Comparison of ENCODE assay signal across 9 mouse cellular contexts in the genomic region with DNA sequence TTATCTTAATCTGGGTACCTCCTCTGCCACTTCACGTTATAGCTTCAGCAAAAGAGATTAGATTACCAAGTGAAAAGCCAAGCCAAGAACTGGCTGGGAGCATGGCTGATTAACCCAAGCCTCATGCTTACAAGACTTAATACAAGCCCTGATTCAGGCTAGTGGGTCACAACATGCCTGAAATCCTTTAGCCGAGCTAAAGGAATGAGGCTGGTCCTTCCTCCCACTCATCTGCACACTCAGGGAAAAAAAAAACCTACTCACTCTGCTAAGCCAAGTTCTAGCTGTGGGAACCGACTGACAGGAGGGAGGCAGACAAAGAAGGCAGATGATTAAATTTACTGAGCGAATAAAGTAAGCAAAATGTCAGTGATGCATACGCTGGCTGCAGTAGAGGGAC.
DNase-seq lines count a peak whose midpoint lies in the region; ATAC-seq lines count a peak whose summit lies in the region.
"Had no signal": no experiment of that assay in that cellular context is flagged by ENCODE, and none has a peak within 500 bp of the region (broad histone marks: within the 10 kb centered on the region; RNA-seq: fewer than 3 reads in every experiment).

No protein-coding gene starts in this region.

- H3K9ac ChIP-seq in hindbrain, embryonic 13.5 days, result no peak overlapping the region
- no peak overlapping the region for H3K9ac ChIP-seq in hindbrain, embryonic 12.5 days
- no peak overlapping the region for H3K9ac ChIP-seq in lung, embryonic 16.5 days (ENCODE audit: low read length)
- no peak overlapping the region for H3K9ac ChIP-seq in embryonic facial prominence, embryonic 15.5 days

- 39% methylated on average over 5 of the region's 5 CpGs for WGBS in hindbrain, embryonic 13.5 days
- 58% methylated on average over 5 of the region's 5 CpGs for WGBS in hindbrain, embryonic 12.5 days
- 18% methylated on average over 5 of the region's 5 CpGs for WGBS in lung, embryonic 16.5 days
- WGBS in embryonic facial prominence, embryonic 15.5 days, result 39% methylated on average over 5 of the region's 5 CpGs

- H3K4me3 ChIP-seq in hindbrain, embryonic 13.5 days, result no peak overlapping the region
- H3K4me3 ChIP-seq in hindbrain, embryonic 12.5 days, result no peak overlapping the region
- H3K4me3 ChIP-seq in lung, embryonic 16.5 days (ENCODE audit: low read length), result no peak overlapping the region
- no peak overlapping the region for H3K4me3 ChIP-seq in embryonic facial prominence, embryonic 15.5 days (replicated peaks)

- H3K36me3 ChIP-seq in hindbrain, embryonic 13.5 days, result no peaks in the 10 kb centered on the region
- no peaks in the 10 kb centered on the region for H3K36me3 ChIP-seq in hindbrain, embryonic 12.5 days
- H3K36me3 ChIP-seq in lung, embryonic 16.5 days (ENCODE audit: control insufficient read depth, insufficient read depth, low read length), result peaks cover 3% of the 10 kb centered on the region; the same call in 1 of the 2 replicates
- H3K36me3 ChIP-seq in embryonic facial prominence, embryonic 15.5 days, result 0 out of 2 replicates have a peak, but pooled peaks cover 5% of the 10 kb centered on the region

- no peak overlapping the region for H3K4me2 ChIP-seq in hindbrain, embryonic 13.5 days
- no peak overlapping the region for H3K4me2 ChIP-seq in hindbrain, embryonic 12.5 days (replicated peaks)
- no peak overlapping the region for H3K4me2 ChIP-seq in lung, embryonic 16.5 days (ENCODE audit: low read depth, low read length)
- no peak overlapping the region for H3K4me2 ChIP-seq in embryonic facial prominence, embryonic 15.5 days (replicated peaks)

- H3K27me3 ChIP-seq in hindbrain, embryonic 13.5 days, result no peaks in the 10 kb centered on the region
- no peaks in the 10 kb centered on the region for H3K27me3 ChIP-seq in hindbrain, embryonic 12.5 days
- no peaks in the 10 kb centered on the region for H3K27me3 ChIP-seq in lung, embryonic 16.5 days (ENCODE audit: control insufficient read depth, insufficient read depth, low read depth, low read length)
- no peaks in the 10 kb centered on the region for H3K27me3 ChIP-seq in embryonic facial prominence, embryonic 15.5 days

- no peak for DNase-seq in lung, adult 18-20 months
- peak; percentile 69 for DNase-seq in retina, postnatal 1 day
- DNase-seq in thymus, adult 18-20 months, result no peak
- DNase-seq: kidney, postnatal 10 days had no signal

- no peaks in the 10 kb centered on the region for H3K9me3 ChIP-seq in hindbrain, embryonic 13.5 days
- no peaks in the 10 kb centered on the region for H3K9me3 ChIP-seq in hindbrain, embryonic 12.5 days (replicated peaks)
- H3K9me3 ChIP-seq in lung, embryonic 16.5 days (ENCODE audit: control insufficient read depth, low read length), result no peaks in the 10 kb centered on the region
- H3K9me3 ChIP-seq in embryonic facial prominence, embryonic 15.5 days (replicated peaks), result no peaks in the 10 kb centered on the region

- no peak for ATAC-seq in hindbrain, embryonic 13.5 days (ENCODE audit: low FRiP score)
- no peak for ATAC-seq in hindbrain, embryonic 12.5 days (ENCODE audit: low FRiP score)
- ATAC-seq in lung, embryonic 16.5 days (ENCODE audit: low read depth), result no peak
- no peak for ATAC-seq in embryonic facial prominence, embryonic 15.5 days (ENCODE audit: insufficient number of reproducible peaks, low FRiP score, low TSS enrichment, low read depth)
- no peak for ATAC-seq in inflammation-experienced regulatory T-cells, adult 6 months

- H3K27ac ChIP-seq in hindbrain, embryonic 13.5 days, result peak overlapping the region; percentile 40
- no peak overlapping the region for H3K27ac ChIP-seq in hindbrain, embryonic 12.5 days
- H3K27ac ChIP-seq in lung, embryonic 16.5 days (ENCODE audit: low read length), result peak overlapping the region; percentile 95
- H3K27ac ChIP-seq in embryonic facial prominence, embryonic 15.5 days (replicated peaks), result peak overlapping the region; percentile 36; the same call in 1 of the 2 replicates

- H3K4me1 ChIP-seq in hindbrain, embryonic 13.5 days (replicated peaks), result peaks cover 39% of the 10 kb centered on the region
- H3K4me1 ChIP-seq in hindbrain, embryonic 12.5 days, result peaks cover 32% of the 10 kb centered on the region
- peaks cover 67% of the 10 kb centered on the region for H3K4me1 ChIP-seq in lung, embryonic 16.5 days (replicated peaks; ENCODE audit: control insufficient read depth, insufficient read depth, low read length)
- H3K4me1 ChIP-seq in embryonic facial prominence, embryonic 15.5 days, result peaks cover 29% of the 10 kb centered on the region
